Mouse (Mus musculus) stomach, embryonic 16.5 days (tissue): ENCODE measurements at regions not wholly inside any gene's neighbourhood (a gene's known extent, or its start where the extent isn't known, plus 50 kb on each side); places are given as distances from the start of the nearest gene placed in this dataset.

Experiments
- ATAC-seq: fragments of 200-750 bp; cut with Nextera tagmentation; 2 replicates; pipeline ENCODE4 v1.8.0; 2017; ENCODE audit warnings: moderate number of reproducible peaks, moderate TSS enrichment; ENCODE audit not compliant: insufficient read depth, low FRiP score
- H3K27ac ChIP-seq: fragments of 300-500 bp; sonication (generic); 2 replicates; pipeline ENCODE4 v1.5.1; 2014; ENCODE audit warnings: low read length
- H3K27me3 ChIP-seq: fragments of 300-500 bp; sonication (generic); 2 replicates; pipeline ENCODE4 v1.6.1; 2014; ENCODE audit warnings: low read length, control low read depth, mixed read lengths; ENCODE audit not compliant: control insufficient read depth, insufficient read depth
- H3K36me3 ChIP-seq: fragments of 300-500 bp; sonication (generic); 2 replicates; pipeline ENCODE4 v1.6.1; 2014; ENCODE audit warnings: low read length; ENCODE audit not compliant: control insufficient read depth, insufficient read depth
- H3K4me1 ChIP-seq: fragments of 300-500 bp; sonication (generic); 2 replicates; pipeline ENCODE4 v1.6.1; 2014; ENCODE audit warnings: low read length, control low read depth, mixed read lengths; ENCODE audit not compliant: control insufficient read depth, insufficient read depth
- H3K4me2 ChIP-seq: fragments of 300-500 bp; sonication (generic); 2 replicates; pipeline ENCODE4 v1.6.1; 2014; ENCODE audit warnings: low read depth, low read length, mixed read lengths
- H3K4me3 ChIP-seq: fragments of 300-500 bp; sonication (generic); replicated peaks from 2 replicates; pipeline ENCODE4 v1.5.1; 2014; ENCODE audit warnings: mild to moderate bottlenecking, low read length
- H3K9ac ChIP-seq: fragments of 300-500 bp; sonication (generic); 2 replicates; pipeline ENCODE4 v1.6.1; 2014; ENCODE audit warnings: low read length
- H3K9me3 ChIP-seq: fragments of 300-500 bp; sonication (generic); replicated peaks from 2 replicates; pipeline ENCODE4 v1.6.1; 2016; ENCODE audit warnings: low read length, control low read depth; ENCODE audit not compliant: control insufficient read depth
- WGBS: fragments of 180-500 bp; shearing (Covaris S2); extraction: QIAGEN DNeasy Blood & Tissue Kit; methylation state at CpG from one replicate; pipeline ENCODE4 v1.1.7; 2014; 5-methylcytosine and 5-hydroxymethylcytosine counted together

GRCm38 (mm10) chr15:53399663-53400553, 484.8 kb upstream of the Gm7489 start:
- Histone ChIP-seq H3K36me3 (no peaks in the 10 kb centered on the region), H3K27ac (no peak overlapping the region), H3K27me3 (no peaks in the 10 kb centered on the region), H3K9ac (no peak overlapping the region), H3K4me2 (no peak overlapping the region), H3K4me1 (no peaks in the 10 kb centered on the region), H3K4me3 (0 out of 2 replicates have a peak overlapping the region, but pooled peaks have one; percentile 3), H3K9me3 (no peaks in the 10 kb centered on the region)
- WGBS, result 54% methylated on average over 11 of the region's 11 CpGs
- ATAC-seq, result no peak

- Histone ChIP-seq H3K4me2 (no peak overlapping the region), H3K27ac (no peak overlapping the region), H3K4me1 (no peaks in the 10 kb centered on the region), H3K36me3 (no peaks in the 10 kb centered on the region), H3K4me3 (no peak overlapping the region), H3K27me3 (no peaks in the 10 kb centered on the region), H3K9me3 (no peaks in the 10 kb centered on the region), H3K9ac (no peak overlapping the region)
- 78% methylated on average over 3 of the region's 3 CpGs for WGBS
- no peak for ATAC-seq
Measured at GRCm38 (mm10) chr15:53400554-53400846, 484.2 kb upstream of the Gm7489 start.
